Mouse (Mus musculus): ENCODE measurements at regions not wholly inside any gene's neighbourhood (a gene's known extent, or its start where the extent isn't known, plus 50 kb on each side); places are given as distances from the start of the nearest gene placed in this dataset.
A peak's percentile ranks its signal among the peaks of the same experiment; 100 is the strongest.

GRCm38 (mm10) chr5:10495086-10495485, 248.8 kb upstream of the Gm5152 start:
- DNase-seq (ENCODE audit: low read depth, low spot score): no peak

- DNase-seq (ENCODE audit: low read depth, low spot score): no peak
These were observed 231.7 kb upstream of the Gm5152 start for GRCm38 (mm10) chr5:10478073-10478472.

GRCm38 (mm10) chr5:10477461-10477860, 231.1 kb upstream of the Gm5152 start:
- DNase-seq (ENCODE audit: low read depth, low spot score): no peak

- no peak for DNase-seq (ENCODE audit: low read depth, low spot score)
These were observed 200.3 kb upstream of the Gm5152 start for GRCm38 (mm10) chr5:10446584-10446983.

GRCm38 (mm10) chr5:10417691-10418217, 171.4 kb upstream of the Gm5152 start:
- DNase-seq (ENCODE audit: low read depth, low spot score): no peak

- DNase-seq (ENCODE audit: low read depth, low spot score): no peak
These were observed 170.6 kb upstream of the Gm5152 start for GRCm38 (mm10) chr5:10416949-10417348.

- no peak for DNase-seq (ENCODE audit: low read depth, low spot score)
These were observed 167.7 kb upstream of the Gm5152 start for GRCm38 (mm10) chr5:10414019-10414418.

GRCm38 (mm10) chr5:10393571-10393970, 147.2 kb upstream of the Gm5152 start:
- DNase-seq (ENCODE audit: low read depth, low spot score): peak; percentile 6

GRCm38 (mm10) chr5:10388991-10389390, 142.7 kb upstream of the Gm5152 start:
- no peak for DNase-seq (ENCODE audit: low read depth, low spot score)

- DNase-seq (ENCODE audit: low read depth, low spot score): no peak
These were observed 105.8 kb upstream of the Gm5152 start for GRCm38 (mm10) chr5:10352126-10352525.

GRCm38 (mm10) chr5:10320611-10321010, 74.3 kb upstream of the Gm5152 start:
- DNase-seq (ENCODE audit: low read depth, low spot score): peak; percentile 55

Measured in R1 (cell line).